Mouse (Mus musculus): ENCODE measurements around the gene H2afx. TPM values are rescaled to one million over a fixed set of nuclear protein-coding genes. Genes with fewer than 3 reads are reported as not detected.
"Not testable (repeated sequence)": the region's sequence is repeated elsewhere in the genome, so short reads cannot be mapped to it uniquely, and the experiment has no call there.

H2afx gene
- total RNA-seq, 2 experiments from 2014 or later, result 42.5 to 44.2 TPM

DNA sequence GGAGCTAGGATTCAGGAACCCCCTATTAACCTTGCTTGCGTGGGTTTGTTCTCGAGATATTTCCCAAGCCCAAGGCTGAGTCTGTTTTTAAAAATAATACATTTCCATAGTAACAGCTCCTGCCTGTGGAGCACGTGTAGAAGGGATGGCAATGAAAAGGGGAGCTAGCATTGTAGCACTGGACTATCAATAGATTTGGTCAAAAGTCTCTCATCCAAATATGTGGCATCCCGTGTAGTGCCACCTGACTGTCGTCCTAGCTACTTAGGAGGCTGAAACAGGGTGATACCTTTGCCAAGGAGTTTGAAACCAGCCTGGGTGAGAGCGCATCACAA is 13.7 kb upstream of the H2afx start:
- DNase-seq (ENCODE audit: low spot score in 2 of 2), result peak; percentile 48 to 58
- Histone ChIP-seq H3K4me3 (peak overlapping the region; percentile 98), H3K27ac (peak overlapping the region; percentile 95)
- TF ChIP-seq CTCF (conservative IDR thresholded peaks at IDR 0.05), result no peak

DNA sequence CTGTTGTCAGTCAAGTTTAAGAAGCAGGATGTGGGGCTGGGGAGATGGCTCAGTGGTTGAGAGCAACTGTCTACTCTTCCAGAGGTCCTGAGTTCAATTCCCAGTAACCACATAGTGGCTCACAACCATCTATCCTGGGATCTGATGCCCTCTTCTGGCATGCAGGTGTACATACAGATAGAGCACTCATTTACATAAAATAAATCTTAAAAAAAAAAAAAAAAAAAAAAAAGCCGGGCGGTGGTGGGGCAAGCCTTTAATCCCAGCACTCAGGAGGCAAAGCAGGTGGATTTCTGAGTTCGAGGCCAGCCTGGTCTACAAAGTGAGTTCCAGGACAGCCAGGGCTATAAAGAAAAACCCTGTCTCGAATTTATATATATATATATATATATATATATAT is 10.8 kb upstream of the H2afx start:
- H3K4me3 ChIP-seq; H3K27ac ChIP-seq; DNase-seq (ENCODE audit: low spot score in 2 of 2): not testable (repeated sequence)
- peak; percentile 43; the same call in 1 of the 2 replicates for TF ChIP-seq CTCF (conservative IDR thresholded peaks at IDR 0.05)

DNA sequence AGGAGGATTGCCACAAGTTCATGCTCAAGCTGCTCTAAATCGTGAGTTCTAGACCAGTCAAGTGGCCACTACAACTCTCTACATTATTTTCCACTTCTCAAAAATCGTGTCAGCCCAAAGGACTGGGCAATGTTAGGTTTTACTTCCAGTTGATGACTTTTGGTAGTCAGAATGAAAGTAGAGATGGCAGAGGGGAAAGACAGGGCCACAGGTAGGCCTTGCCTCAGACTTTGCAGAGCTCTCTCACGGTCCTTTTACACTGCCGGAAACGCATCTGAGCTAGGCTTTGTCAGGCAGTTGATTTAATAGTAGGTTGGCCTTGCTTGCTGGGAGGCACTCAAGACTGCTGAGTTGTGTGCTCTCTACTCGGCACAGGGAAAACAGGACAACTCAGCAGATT is 10.3 kb upstream of the H2afx start:
- no peak overlapping the region for H3K4me3 ChIP-seq
- TF ChIP-seq CTCF (conservative IDR thresholded peaks at IDR 0.05), result no peak
- no peak for DNase-seq (ENCODE audit: low spot score in 2 of 2)
- peak overlapping the region; percentile 40; the same call in 1 of the 2 replicates for H3K27ac ChIP-seq

DNA sequence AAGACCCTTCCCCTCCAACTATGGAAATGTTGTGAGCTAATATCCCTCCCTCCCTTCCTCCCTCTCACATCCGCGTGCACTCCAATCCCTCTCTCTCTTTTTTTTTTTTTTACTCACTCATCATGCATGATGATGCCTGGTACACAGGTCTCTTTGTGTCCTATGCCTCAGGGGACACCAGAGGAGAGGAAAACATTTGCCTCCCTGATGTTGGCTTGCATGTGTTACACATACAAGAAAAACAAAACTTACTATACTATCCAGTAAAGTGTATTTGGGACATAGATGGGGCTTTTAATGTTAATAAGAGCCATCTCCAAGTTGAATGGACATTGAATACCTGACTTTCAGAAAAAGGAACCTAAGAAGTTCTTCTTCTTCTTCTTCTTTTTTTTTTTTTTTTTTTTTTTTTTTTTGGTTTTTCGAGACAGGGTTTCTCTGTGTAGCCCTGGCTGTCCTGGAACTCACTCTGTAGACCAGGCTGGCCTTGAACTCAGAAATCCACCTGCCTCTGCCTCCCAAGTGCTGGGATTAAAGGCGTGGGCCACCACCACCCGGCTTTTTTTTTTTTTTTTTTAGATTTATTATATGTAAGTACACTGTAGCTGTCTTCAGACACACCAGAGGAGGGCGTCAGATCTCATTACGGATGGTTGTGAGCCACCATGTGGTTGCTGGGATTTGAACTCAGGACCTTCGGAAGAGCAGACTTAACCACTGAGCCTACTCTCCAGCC is 9.3 kb upstream of the H2afx start:
- Histone ChIP-seq H3K27ac (peak overlapping the region; percentile 92), H3K4me3 (peak overlapping the region; percentile 84; the same call in 1 of the 2 replicates)
- peak; percentile 21; the same call in 1 of the 2 replicates for TF ChIP-seq CTCF (conservative IDR thresholded peaks at IDR 0.05)
- DNase-seq (ENCODE audit: low spot score in 2 of 2), result not testable (repeated sequence)

DNA sequence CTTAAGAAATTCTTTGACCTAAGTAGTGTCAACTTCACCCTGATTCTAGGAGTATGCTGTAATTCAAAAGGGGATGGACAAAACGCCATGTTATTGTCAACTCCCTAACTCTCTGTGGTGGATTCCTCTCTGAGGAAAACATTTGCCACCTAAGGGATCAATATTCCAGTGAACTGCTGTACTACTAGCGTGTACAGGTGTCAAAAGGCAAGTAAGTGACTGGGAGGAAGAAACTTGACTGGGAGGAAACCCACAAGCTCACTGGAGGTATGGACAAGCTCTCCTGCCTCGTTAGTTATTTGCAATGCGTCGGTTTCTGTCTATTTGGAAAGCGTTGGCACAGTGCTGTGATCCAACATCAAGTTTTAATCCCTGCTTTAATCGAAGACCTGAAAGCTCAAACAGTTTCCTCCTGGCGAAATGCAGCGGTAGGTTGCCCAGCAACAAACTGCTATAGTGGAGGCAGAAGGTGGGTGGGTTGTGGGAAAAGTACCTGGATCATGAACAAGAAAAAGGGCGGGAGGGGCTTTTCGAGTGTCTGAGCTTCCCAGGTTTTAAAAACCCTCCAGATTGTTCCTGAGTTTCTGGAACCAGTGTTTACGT is 8.6 kb upstream of the H2afx start, which contains the start of gene Dpagt1:
Dpagt1 (plus strand) TSS at position 252 of the 603 bp plus-strand sequence.
- DNase-seq (ENCODE audit: low spot score in 2 of 2), result peak in 1 of 2 experiments; percentile 73
- H3K27ac ChIP-seq, result peak within 1 kb of the TSS; percentile 92
- TF ChIP-seq CTCF (conservative IDR thresholded peaks at IDR 0.05), result no peak
- peak within 1 kb of the TSS; percentile 84 for H3K4me3 ChIP-seq

DNA sequence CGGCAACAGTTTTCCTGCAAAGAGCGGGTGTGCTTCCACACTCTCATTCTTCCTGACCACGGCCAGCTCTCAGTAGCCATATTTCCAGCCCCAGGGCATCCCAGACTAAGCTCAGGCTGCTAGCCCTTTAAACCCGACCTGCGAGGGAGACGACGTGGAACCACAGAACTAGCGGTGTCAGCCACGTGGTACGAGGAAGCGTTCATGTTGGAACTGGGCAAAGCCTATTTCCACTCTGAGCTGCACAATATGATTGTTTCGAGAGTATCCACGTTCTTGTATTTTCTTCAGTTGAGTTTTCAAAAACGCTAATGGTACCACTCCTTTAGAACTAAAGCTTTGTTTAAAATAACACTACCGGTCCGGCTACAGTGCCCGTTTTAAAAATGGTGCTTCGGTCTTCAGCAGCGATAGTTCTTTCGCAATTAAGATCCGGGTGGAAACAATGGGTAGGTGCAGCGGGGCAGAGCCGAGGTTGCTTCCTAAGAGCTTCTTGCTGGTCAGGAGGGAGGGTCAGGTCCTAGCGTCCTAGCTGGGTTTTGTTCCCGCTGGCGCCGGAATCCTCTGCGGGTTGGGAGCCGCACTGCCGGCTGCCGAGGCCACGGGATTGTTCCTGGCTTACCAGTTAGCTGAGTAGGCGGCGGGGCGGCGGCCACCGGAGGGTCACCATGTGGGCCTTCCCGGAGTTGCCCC is 8.0 kb upstream of the H2afx start:
- TF ChIP-seq CTCF (conservative IDR thresholded peaks at IDR 0.05), result no peak
- Histone ChIP-seq H3K4me3 (peak overlapping the region; percentile 84), H3K27ac (peak overlapping the region; percentile 92)
- peak; percentile 81 to 90 for DNase-seq (ENCODE audit: low spot score in 2 of 2)

DNA sequence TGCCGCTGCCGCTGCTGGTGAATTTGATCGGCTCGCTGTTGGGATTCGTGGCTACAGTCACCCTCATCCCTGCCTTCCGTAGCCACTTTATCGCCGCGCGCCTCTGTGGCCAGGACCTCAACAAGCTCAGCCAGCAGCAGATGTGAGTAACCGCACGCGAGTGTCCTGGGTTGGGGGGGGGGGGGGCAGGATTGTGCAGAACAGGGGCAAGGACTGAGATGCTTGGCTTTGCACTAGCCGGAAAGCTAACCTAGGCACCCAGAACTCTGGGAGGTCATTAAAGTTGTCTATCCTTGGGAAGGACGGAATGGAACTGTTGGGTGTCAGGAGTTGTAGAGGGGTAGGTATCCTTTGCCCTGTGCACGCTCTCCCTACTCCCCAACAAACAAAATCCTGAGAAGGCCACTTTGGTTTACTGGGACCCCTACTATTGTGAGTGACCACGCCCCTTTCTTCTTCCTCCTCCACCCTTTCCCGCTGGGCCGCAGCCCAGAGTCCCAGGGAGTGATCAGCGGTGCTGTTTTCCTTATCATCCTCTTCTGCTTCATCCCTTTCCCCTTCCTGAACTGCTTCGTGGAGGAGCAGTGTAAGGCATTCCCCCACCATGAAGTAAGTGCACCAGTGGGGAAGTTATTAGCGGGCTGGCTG is 7.3 kb upstream of the H2afx start:
- no peak for TF ChIP-seq CTCF (conservative IDR thresholded peaks at IDR 0.05)
- Histone ChIP-seq H3K27ac (peak overlapping the region; percentile 92), H3K4me3 (peak overlapping the region; percentile 84)
- no peak for DNase-seq (ENCODE audit: low spot score in 2 of 2)

DNA sequence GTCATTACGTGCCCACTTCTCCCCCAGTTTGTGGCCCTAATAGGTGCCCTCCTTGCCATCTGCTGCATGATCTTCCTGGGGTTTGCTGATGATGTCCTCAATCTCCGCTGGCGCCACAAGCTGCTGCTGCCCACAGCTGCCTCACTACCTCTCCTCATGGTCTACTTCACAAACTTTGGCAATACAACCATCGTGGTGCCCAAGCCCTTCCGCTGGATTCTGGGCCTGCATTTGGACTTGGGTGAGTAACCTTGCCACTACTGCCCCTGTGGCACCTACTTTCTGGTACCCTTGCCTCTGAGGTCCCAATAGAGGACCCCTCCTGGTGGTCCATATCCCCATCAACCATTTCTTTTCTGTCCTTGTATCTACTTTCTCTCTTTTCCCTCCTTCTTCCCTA is 6.6 kb upstream of the H2afx start:
- Histone ChIP-seq H3K4me3 (peak overlapping the region; percentile 84; the same call in 1 of the 2 replicates), H3K27ac (no peak overlapping the region)
- no peak for DNase-seq (ENCODE audit: low spot score in 2 of 2)
- no peak for TF ChIP-seq CTCF (conservative IDR thresholded peaks at IDR 0.05)

DNA sequence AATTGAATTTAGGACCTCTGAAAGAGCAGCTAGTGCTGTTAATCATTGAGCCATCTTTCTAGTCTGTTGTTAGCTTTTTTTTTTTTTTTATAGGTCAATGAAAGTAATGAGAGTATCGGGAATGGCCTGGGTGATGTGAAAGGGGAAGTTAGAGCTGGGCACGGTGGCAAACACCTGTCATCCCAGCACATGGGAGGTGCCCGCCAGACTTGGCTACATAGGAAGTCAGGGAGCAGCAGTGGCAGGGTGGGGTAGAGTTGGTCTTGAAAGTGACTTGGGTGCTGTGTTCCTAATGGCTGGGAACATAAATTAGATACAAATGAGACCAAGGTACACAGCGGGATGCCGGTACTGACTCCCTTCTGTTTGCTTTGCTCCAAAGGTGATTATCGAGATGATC is 3.8 kb upstream of the H2afx start:
- TF ChIP-seq CTCF (conservative IDR thresholded peaks at IDR 0.05), result no peak
- no peak for DNase-seq (ENCODE audit: low spot score in 2 of 2)
- Histone ChIP-seq H3K27ac (no peak overlapping the region), H3K4me3 (no peak overlapping the region)

DNA sequence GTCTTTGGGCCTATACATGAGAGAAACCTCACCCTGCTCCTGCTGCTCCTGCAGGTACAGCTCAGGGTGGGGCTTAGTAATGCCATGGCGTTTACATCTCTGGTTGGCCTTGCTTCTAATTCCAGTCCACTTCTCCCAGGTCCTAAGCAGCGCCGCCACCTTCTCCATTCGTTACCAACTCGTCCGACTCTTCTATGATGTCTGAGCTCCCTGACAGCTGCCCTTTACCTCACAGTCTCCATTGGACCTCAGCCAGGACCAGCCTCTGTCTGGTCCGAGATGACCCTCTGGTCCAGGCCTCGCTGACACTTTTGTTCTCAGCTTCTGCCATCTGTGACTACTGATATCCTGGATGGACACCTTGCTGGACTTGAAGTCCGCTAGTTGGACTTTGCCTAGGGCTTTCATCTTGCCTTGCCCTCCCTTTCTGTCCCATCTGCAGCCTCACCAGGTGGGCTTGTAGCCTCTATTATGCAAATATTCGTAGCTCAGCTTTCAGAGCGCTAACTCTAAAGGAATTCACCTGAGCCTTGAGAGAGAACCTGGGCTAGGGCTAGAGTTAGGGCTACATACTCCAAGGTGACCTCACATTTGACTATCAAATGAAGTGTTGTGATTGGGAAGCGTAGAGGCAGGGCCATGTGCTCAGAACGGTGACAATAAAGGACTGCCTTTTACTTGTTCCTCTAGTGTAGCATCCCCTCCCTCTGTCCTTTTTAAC is 1.4 kb upstream of the H2afx start:
- H3K4me3 ChIP-seq, result no peak overlapping the region
- no peak for DNase-seq (ENCODE audit: low spot score in 2 of 2)
- H3K27ac ChIP-seq, result no peak overlapping the region
- TF ChIP-seq CTCF (conservative IDR thresholded peaks at IDR 0.05), result no peak

DNA sequence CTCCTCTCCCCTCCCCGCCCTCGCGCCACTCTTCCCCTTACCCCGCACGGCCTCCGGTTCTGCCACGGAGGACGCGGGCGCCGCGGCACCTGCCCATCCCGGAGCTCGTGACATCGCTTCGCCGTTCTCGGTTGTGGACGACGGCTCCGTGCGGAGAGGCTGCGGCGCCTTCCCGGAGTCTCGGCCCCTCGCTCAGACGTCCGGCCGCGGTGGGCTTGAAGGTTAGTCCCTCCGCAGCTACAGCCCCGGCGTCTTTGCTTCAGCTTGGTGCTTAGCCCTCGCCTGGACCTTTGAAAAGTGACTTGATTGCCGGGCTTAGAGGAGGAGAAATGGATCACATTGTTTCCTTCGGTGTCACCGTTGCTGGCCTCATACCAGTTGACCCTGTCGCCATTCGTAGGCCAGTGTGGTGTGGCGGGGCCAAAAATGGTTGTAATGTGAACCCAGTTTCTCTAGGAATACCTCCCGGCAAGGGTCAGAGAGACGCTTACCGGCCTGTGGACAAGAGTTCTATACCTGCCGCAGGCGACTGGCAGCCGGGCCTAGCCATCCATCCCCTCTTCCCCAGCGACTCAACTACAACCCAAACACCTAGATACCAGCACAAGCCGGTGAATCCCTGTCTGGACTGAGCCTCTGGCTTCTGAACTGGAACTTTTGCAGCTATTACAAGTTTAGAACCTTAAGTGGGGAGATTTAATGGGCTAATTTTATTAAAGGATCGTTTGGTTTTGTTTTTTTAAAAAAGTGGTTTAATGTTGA is 1.0 kb downstream of the H2afx start:
- Histone ChIP-seq H3K27ac (peak overlapping the region; percentile 94), H3K4me3 (peak overlapping the region; percentile 73)
- no peak for DNase-seq (ENCODE audit: low spot score in 2 of 2)
- TF ChIP-seq CTCF (conservative IDR thresholded peaks at IDR 0.05), result no peak

DNA sequence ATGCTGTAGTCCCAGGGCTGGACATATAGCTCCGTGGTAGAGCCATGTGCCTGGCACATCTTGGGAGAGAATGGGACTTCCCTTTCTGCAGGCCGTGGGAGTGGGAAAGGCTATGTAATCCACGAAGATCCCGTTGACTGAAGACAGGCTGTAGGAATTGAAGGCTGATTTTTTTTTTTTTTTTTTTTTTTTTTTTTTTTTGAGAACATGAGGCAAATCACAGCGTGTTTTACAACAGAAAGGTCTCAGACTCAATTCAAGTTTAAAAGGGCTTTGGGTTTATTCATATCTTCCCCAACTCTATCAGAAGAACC is 1.6 kb downstream of the H2afx start:
- DNase-seq (ENCODE audit: low spot score in 2 of 2), result no peak
- H3K4me3 ChIP-seq, result peak overlapping the region; percentile 73
- no peak for TF ChIP-seq CTCF (conservative IDR thresholded peaks at IDR 0.05)
- peak overlapping the region; percentile 94; the same call in 1 of the 2 replicates for H3K27ac ChIP-seq

DNA sequence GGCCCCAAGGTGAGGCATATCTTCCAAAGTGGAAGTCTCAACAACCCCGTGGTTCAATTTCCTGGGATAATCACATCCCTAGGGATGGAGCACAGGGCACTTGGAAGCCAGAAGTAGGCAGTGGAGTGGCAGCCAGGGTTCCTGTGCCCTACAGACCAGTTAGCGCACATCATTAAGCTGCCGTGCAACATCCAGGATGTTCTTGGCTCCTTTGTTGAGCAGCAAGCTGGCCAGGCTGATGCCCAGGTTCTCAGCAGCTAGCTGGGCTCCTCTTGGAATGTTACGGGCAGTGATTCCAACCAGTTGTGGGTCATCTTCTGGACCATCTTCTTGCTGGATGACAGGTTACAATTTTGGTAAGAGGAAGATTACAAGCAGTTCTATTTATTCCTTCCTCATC is 2.0 kb downstream of the H2afx start:
- H3K27ac ChIP-seq; DNase-seq (ENCODE audit: low spot score in 2 of 2): not testable (repeated sequence)
- H3K4me3 ChIP-seq, result peak overlapping the region; percentile 18; the same call in 1 of the 2 replicates

Data from layer of hippocampus, adult 2 months (tissue).